Mouse (Mus musculus): ENCODE measurements at regions not wholly inside any gene's neighbourhood (a gene's known extent, or its start where the extent isn't known, plus 50 kb on each side); places are given as distances from the start of the nearest gene placed in this dataset.

GRCm38 (mm10) chr4:152689831-152690230 lies 212.2 kb upstream of the Kcnab2 start:
- TF ChIP-seq CTCF (IDR thresholded peaks at IDR 0.05; ENCODE audit: control insufficient read depth, insufficient read depth, low read length) (no peak), POLR2A (IDR thresholded peaks at IDR 0.05; ENCODE audit: borderline replicate concordance, control insufficient read depth, low read depth, low read length) (no peak)
